Mouse (Mus musculus) cerebellum, adult 9-11 months (tissue): ENCODE data around the gene Sirt7.

Experiments
- DNase-seq: peaks from one replicate; pipeline ENCODE4 v3.0.0; 2022

Sirt7 gene

GRCm38 (mm10) chr11:120634810-120635209 is 9.8 kb upstream of the Sirt7 start:
- DNase-seq, result no peak

- DNase-seq, result peak; percentile 94
These were observed 8.7 kb upstream of the Sirt7 start, which contains the start of gene Mafg for GRCm38 (mm10) chr11:120633520-120634343. Gene Mafg, minus strand, starts transcription at chr11:120633600.

DNA sequence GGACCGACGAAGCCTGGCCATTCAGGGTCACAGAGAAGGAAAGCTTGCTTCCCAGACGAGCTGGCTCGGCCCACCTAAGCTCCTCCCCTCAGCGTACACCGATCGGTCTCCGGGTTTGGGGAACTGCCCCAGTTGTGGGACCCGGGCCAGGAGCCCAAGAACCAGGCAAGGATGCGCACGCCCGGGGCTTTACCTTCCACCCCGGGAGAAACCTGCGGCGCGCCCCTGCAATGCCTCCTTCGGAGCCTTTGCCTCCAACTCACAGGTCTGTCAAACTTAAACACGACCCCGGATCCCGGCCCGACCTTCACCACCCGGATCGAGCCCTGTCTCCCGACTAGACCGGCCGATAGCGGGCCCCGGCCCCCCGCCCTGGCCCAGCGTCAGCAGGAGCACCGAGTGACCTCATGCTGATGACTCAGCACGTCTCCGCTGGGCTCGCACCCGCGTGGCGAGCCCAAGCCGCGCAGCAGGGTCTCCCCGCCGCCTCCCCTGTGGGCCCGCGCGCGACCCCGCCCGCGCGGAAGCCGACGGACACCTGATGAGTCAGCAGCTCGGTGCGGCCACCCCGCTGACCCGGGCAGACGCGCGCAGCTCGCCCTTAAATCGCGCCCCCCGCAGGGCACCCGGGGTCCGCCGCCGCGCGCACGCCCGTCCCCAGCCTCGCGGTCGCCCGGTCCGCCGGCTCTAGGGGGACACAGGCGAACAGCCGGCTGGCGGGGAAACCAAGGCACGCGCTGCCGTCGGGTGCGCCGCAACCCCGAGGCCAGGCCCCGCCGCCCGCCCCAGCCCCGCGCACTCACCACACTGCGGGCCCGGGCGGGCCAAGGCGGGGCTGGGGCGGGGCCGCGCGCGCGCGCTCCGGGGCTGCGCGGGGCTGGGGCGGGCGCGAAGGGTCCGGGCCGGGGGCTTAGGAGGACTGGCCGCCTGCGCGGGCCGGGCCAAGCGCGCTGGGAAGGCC is 7.8 kb upstream of the Sirt7 start:
- DNase-seq, result peak; percentile 81

- peak; percentile 32 for DNase-seq
These were observed 6.8 kb upstream of the Sirt7 start for GRCm38 (mm10) chr11:120631726-120632448.

DNA sequence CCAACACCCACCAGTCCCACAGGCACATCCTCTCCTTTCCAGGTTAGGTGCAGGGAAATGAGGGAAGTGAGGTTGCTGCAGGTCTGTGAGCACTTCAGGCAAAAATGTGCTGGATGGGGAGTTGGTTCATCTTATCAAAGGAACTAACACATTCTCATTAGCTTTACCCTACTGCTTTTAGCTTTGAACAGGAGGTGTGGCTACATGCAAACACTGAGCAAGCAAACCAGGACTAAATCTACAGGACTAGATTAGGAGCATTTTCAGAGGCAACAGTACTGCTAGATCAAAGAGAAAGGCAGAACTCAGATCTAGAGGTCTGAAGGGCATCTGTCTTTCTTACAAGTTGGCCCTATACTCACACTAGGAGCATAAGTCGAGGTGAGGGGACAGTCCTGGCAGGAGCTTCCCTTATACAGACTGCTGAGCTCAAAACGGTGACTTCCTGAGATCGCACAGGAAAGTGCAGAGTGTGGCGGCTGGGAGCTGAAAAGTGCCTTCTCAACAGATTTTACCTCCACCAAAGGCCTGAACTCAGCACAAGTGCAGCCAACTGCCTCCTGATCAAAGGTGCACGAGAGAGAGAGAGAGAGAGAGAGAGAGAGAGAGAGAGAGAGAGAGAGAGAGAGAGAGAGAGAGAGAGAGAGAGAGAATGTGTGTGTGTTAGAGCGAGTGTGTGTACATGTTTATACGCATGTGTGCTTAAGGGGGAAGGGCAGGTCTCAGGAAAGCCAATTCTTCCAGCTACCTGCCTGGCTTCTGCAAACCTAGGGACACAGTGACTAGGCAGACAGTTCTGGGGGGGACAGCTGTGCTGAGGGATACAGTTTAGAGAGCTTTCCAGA is 6.1 kb upstream of the Sirt7 start:
- DNase-seq, result peak; percentile 9

DNA sequence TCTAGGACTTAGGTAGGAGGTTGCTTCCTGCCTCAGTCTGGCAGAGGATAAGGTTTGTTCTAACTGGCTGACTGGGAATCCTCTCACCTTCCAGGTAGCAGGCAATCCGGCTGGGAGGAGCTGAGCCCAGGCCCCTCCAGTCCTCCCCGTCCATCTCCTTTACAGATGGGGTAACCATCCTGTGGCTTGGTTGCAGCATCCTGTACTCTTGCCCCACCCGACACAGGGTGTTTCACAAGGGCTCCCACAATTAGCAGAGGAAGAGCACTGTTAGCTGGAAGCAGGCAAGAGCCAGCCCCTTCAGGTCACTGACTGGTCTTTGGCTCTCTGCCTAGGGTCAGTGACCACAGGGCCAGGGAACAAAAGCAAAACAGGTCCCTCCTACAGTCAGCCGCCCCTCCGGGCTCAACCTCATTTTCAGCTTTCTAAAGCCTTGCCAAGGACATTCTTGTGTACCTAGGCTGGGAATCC is 5.4 kb upstream of the Sirt7 start:
- DNase-seq, result peak; percentile 53

DNA sequence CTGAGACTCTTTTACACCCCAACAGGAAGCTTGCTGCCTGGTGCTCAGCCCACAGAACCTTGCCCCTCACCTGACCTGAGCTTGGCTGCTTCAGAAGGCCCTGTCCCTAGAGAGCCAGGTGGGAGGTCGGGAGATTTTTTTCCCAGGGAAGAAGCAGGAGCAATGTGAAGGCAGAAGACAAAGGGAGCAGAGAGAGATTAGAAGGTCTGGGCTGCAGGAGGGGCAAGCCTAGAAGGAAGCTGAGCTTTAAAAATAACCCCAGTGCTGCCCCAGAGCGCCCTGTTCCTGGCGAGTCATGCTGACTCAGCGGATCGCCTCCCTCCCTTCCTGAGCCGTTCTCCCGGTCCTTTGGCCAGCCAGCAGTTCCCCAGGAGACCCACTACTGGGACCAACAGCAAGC is 4.9 kb upstream of the Sirt7 start:
- no peak for DNase-seq

GRCm38 (mm10) chr11:120629341-120629730 is 4.3 kb upstream of the Sirt7 start:
- peak; percentile 51 for DNase-seq

DNA sequence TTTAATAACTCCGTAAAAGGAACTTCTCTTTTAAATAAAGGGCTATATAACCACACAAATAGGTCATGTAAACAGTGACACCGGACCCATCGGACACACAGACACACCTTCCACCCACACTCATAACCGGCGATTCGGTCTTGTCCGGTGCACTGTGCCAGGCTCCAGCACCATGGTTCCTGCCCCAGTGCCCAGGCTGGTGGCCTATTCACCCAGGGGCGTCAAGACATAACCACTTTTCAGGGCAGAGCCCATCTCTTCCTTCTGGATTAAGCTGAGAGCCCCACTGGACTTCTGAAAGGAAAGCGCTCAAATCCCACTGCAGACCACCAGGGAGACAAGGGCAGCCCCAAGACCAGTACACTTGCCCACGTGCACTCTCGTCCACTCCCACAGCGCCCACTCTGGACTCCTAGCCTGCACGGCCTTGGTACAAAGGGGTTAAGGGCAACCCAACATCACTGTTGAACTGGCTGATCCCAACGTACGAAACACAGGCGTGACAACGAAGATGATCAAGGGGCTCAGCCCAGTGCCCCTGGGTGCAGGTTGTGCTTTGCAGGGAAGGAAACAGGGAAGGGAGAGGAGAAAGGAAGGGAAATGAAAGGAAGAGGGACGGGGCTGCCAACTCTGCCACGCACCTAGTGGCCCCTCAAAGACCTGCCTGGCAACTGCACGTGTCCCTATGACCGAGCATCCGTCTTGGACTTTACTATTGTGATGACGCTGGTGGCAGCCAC is 3.7 kb upstream of the Sirt7 start:
- DNase-seq, result no peak

- DNase-seq, result peak; percentile 55
These were observed 2.6 kb upstream of the Sirt7 start for GRCm38 (mm10) chr11:120627468-120628300.

DNA sequence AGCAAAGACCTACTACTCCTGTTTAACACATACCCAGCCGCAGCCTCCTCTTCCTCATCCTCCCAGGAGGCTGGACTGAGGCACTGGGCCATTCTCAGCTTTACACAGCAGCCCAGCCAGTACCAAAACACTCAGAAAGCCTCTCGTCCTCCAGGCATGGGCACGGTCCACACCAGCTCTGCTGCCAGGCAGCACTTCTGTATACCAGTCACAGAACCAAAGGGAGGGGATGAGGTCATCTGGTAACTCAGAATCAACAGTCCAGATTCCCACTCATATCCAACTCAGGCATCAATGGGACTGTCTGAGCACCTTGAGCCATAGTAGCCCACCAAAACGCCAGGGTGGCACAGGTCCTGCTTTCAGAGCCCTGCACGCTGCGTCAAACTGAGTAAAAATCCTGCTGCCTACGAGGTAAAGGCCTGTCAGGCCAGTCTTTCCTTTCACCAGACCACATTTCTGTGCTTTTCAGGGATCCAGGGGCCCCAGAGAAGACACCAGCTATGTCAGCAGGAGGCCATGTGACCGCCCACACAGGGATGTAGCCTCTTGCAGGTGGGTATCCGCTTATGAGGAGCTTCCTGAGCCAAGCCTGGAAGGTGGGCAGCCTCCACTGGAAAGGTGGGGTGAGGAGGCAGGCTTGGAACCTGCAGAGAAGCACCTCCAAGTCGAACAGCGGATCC is 1.9 kb upstream of the Sirt7 start:
- no peak for DNase-seq

DNA sequence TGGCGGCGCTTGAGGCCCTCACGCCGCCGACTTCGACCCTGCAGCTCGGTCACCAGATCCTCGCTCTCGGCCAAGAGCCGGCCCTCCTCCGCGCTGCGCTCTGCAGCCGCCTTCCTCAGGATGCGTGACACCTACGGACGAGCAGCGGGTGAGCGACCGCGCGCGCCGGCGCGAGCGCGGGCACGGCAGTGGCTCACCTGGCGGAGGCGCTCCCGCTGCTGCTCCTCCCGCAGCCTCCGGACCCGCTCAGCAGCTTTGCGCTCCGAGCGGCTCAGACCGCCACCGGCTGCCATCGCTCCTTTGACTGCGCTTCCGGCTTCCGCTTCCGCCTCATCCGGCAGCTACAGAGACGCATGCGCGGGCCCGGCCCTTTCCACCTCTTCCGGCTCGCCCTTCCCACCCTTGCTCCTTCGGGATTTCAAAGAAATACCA is 344 bp downstream of the Sirt7 start:
- peak; percentile 87 for DNase-seq

- no peak for DNase-seq
These were observed 920 bp downstream of the Sirt7 start for GRCm38 (mm10) chr11:120623961-120624679.

DNA sequence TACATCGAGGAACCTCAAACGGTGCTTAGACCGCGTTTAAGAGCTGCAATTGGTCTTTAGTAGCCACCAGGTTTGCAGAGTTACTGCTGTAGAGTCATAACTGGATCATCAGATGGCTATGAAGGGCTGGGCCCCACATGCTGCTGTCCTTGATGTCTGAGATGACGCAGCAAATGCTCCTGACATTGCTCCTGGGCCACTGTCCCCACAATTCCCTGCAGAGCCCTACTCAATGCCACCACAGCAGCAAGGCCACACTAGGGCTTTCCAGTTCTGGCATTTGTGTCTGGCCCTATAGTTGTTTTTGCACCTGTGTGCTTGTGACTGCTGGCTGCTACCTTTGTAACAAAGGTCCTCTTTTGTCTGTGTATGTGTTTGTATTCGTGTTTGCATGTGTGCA is 2.2 kb downstream of the Sirt7 start:
- no peak for DNase-seq

DNA sequence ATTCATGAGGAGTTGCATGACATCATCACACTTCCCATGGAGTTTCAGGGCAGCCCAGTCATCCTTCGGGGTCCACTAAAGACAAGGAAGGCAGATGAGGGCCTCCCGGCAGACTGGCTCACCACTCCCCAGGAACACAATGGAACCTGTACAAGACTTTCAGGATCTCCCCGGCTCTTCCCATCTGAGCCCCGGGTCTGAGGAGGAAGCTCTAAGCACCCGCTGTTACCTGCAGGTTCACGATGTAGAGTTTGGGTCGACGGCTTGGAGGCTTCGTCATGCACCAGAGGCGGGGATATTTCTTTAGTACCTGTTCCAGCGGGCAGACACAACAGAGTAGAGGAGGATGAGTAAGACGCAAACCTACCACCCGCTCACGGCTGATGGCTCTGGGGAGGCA is 4.8 kb downstream of the Sirt7 start:
- DNase-seq, result peak; percentile 46

- peak; percentile 77 for DNase-seq
These were observed 6.2 kb downstream of the Sirt7 start for GRCm38 (mm10) chr11:120618619-120619535.

GRCm38 (mm10) chr11:120617519-120618112 is 7.4 kb downstream of the Sirt7 start, which contains the start of gene Pcyt2:
Gene Pcyt2, minus strand, starts transcription at chr11:120617936.
- DNase-seq, result peak; percentile 95
